Mouse (Mus musculus): ENCODE data around the gene Aco1. TPM values are rescaled to one million over a fixed set of nuclear protein-coding genes. Genes with fewer than 3 reads are reported as not detected.

Gene Aco1
- polyA plus RNA-seq, 1 experiment from 2014 or later: 46.5 TPM

DNA sequence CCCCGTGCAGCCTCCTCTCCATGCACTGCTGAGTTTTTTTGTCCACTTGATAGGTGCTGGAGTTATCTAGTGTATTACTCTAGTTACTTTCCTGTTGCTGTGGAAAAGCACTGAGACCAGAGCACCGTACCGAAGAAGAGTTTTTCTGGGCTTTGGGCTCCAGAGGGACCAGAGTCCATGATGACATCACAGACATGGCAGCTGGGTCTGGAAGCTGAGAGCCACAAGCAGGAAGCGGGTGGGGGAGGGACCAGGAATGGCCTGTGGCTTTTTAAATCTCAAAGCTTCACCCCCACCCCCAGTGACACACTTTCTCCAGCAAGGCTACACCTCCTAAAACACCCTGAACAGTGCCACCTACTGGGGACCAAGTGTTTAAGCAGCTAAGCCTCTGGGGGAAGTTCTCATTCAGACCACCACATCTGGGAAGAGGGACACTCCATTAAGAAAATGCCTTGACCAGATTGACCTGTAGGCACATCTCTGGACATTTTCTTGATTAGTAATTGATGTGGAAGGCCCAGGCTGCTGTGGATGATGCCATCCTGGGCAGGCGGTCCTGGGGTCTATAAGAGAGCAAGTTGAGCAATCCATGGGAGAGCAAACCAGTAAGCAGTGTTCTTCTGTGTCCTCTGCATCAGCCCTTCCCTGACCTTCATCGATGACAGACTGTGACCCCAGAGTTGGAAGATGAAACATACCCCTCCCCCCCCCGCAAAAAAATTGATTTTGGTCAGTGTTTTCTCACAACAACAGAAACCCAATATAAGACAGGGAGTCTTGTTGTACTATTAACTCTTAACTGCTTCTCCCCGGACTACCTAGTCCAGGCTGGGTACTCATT lies 17.9 kb downstream of the Aco1 start:
- Histone ChIP-seq H3K4me3 (no peak overlapping the region), H3K4me2 (no peak overlapping the region), H3K36me3 (peaks cover 13% of the 10 kb centered on the region), H3K4me1 (no peaks in the 10 kb centered on the region), H3K27me3 (no peaks in the 10 kb centered on the region), H3K9ac (no peak overlapping the region), H3K27ac (no peak overlapping the region), H3K9me3 (no peaks in the 10 kb centered on the region)
- 93% methylated on average over 8 of the region's 8 CpGs for WGBS
- no peak for ATAC-seq (ENCODE audit: insufficient number of reproducible peaks, insufficient read depth, low FRiP score, low TSS enrichment, low read depth)

DNA sequence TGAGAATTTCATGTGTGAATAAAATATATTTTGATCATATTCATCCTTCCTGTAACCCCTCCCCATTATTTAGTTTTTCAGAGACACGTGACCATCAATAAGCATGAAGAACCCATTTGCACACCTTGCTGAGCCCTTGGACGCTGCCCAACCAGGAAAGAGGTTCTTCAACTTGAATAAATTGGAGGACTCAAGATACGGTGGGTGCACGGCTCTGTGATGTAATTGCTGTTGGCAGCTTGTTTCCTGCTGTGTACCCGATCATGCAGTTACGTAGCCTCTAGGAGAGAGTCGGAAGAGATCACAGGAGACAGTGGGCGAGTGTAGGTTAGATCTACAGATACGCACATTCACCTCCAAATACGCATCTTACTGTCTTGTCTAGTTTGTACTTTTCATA lies 20.8 kb downstream of the Aco1 start:
- H3K4me3 ChIP-seq: no peak overlapping the region
- peaks cover 26% of the 10 kb centered on the region for H3K36me3 ChIP-seq
- ATAC-seq (ENCODE audit: insufficient number of reproducible peaks, insufficient read depth, low FRiP score, low TSS enrichment, low read depth): no peak
- WGBS: 74% methylated on average over 10 of the region's 10 CpGs
- H3K4me1 ChIP-seq: no peaks in the 10 kb centered on the region
- no peak overlapping the region for H3K4me2 ChIP-seq
- no peaks in the 10 kb centered on the region for H3K27me3 ChIP-seq
- no peaks in the 10 kb centered on the region for H3K9me3 ChIP-seq
- H3K27ac ChIP-seq: no peak overlapping the region
- H3K9ac ChIP-seq: no peak overlapping the region

DNA sequence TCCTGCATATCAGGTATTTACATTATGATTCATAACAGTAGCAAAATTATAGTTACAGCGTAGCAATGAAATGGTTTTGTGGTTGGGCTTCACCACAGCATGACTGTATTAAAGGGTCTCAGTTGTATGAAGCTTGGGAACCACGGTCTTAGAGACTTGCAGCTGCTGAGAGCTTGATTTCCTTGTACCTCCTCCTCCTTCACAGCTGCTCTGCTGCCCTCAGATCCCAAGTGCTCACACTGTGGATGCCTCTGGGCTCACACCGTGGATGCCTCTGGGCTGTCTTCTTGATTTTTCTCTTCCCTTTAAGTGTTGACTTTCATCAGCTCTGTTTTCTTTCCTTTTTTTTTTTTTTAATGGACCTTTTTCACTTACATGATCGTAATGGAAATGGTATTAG lies 28.6 kb downstream of the Aco1 start:
- H3K9ac ChIP-seq: no peak overlapping the region
- no peak overlapping the region for H3K27ac ChIP-seq
- no peaks in the 10 kb centered on the region for H3K4me1 ChIP-seq
- 80% methylated on average over 4 of the region's 4 CpGs for WGBS
- no peaks in the 10 kb centered on the region for H3K27me3 ChIP-seq
- no peak overlapping the region for H3K4me3 ChIP-seq
- H3K36me3 ChIP-seq: peaks cover 38% of the 10 kb centered on the region
- no peaks in the 10 kb centered on the region for H3K9me3 ChIP-seq
- no peak overlapping the region for H3K4me2 ChIP-seq
- no peak for ATAC-seq (ENCODE audit: insufficient number of reproducible peaks, insufficient read depth, low FRiP score, low TSS enrichment, low read depth)

DNA sequence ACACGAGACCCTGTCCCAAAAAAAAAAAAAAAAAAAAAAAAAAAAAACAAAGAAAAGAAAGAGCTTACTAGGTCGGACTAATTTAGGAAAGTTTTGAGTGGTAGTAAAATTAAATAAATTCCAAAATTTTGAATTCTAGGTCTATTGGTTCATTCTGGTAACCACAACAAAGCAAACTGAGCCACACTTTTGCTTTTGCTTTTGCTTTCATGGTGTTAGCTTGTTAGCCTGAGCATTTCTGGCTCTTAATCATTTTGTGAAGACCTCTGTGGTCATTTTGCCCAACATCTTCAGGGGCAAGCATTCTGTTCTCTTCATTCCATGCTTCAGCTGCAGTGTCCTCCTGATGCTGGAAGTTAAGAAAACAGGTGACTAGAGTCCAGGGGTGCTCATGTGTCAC lies 29.5 kb downstream of the Aco1 start:
- WGBS: 84% methylated on average over 2 of the region's 2 CpGs
- ATAC-seq (ENCODE audit: insufficient number of reproducible peaks, insufficient read depth, low FRiP score, low TSS enrichment, low read depth): no peak
- Histone ChIP-seq H3K4me3 (no peak overlapping the region), H3K9me3 (no peaks in the 10 kb centered on the region), H3K36me3 (peaks cover 33% of the 10 kb centered on the region), H3K9ac (no peak overlapping the region), H3K4me2 (no peak overlapping the region), H3K4me1 (no peaks in the 10 kb centered on the region), H3K27ac (no peak overlapping the region), H3K27me3 (no peaks in the 10 kb centered on the region)

DNA sequence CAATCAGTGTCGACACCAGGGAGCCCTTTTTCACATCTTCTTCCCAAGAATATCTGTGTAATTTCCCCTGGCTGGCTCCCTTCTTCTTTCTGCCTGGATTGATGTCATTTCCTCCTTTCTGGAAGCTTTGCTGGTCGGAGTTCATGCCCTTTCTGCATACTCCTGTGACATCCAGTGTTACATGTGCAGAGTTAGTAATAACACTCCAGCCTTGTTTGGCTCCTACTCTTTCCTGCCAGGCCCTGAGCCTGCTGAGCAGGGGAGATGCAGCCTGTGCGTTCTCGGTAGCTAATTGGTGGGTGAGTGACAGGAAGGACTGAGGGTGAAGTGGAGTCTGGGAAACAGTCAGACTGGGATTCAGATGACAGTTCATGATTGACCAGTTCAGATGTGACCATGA lies 31.4 kb downstream of the Aco1 start:
- H3K36me3 ChIP-seq: peaks cover 39% of the 10 kb centered on the region
- H3K9me3 ChIP-seq: no peaks in the 10 kb centered on the region
- H3K4me2 ChIP-seq: no peak overlapping the region
- no peak for ATAC-seq (ENCODE audit: insufficient number of reproducible peaks, insufficient read depth, low FRiP score, low TSS enrichment, low read depth)
- H3K27ac ChIP-seq: no peak overlapping the region
- WGBS: 66% methylated on average over 4 of the region's 4 CpGs
- no peak overlapping the region for H3K9ac ChIP-seq
- no peak overlapping the region for H3K4me3 ChIP-seq
- H3K27me3 ChIP-seq: no peaks in the 10 kb centered on the region
- H3K4me1 ChIP-seq: no peaks in the 10 kb centered on the region

DNA sequence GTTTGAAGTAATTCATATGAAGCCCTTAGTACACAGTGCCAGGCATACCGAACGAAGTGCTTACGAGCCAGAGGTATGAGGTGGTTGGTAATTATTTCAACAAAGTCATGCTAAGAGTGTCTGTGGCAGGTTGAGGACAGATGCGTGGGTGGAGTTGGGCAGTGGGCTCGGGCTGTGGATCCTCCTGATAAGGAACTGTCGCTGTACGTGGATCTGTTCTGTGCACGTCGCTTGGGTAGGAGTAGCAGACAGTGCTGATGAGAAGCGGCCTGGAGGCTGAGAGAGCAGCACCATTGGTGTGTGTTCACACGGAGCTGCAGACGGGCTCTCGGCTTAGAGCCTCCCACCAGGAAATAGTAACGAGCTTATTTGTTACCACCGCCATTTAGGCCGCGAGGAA lies 35.7 kb downstream of the Aco1 start:
- H3K36me3 ChIP-seq: peaks cover 68% of the 10 kb centered on the region

DNA sequence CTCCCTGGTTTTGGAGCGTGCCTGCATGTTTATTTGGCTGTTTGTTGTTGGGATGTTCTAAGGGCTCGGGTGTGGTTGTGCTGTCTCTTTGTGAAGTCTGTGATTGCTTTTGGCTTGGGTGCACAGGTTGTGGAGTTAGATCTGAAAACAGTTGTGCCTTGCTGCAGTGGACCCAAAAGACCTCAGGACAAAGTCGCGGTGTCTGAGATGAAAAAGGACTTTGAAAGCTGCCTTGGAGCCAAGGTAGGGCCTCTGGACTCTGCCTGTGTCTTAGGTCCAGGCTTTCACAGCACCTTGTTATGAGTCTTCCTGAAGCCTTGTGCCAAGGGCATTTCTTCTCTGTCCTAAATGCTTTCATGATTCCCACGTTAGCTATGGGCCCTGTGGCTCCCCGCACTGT lies 37.2 kb downstream of the Aco1 start:
- Histone ChIP-seq H3K4me2 (no peak overlapping the region), H3K27me3 (no peaks in the 10 kb centered on the region), H3K36me3 (peaks cover 81% of the 10 kb centered on the region), H3K9ac (no peak overlapping the region), H3K9me3 (no peaks in the 10 kb centered on the region), H3K4me1 (no peaks in the 10 kb centered on the region), H3K27ac (no peak overlapping the region), H3K4me3 (no peak overlapping the region)
- WGBS: 92% methylated on average over 6 of the region's 6 CpGs
- no peak for ATAC-seq (ENCODE audit: insufficient number of reproducible peaks, insufficient read depth, low FRiP score, low TSS enrichment, low read depth)

More for the DNA sequence above, 35.7 kb downstream of the Aco1 start:
- H3K9ac ChIP-seq: no peak overlapping the region
- WGBS: 93% methylated on average over 17 of the region's 17 CpGs
- no peak for ATAC-seq (ENCODE audit: insufficient number of reproducible peaks, insufficient read depth, low FRiP score, low TSS enrichment, low read depth)
- no peaks in the 10 kb centered on the region for H3K4me1 ChIP-seq
- H3K27ac ChIP-seq: no peak overlapping the region
- H3K27me3 ChIP-seq: no peaks in the 10 kb centered on the region
- H3K4me3 ChIP-seq: no peak overlapping the region
- H3K4me2 ChIP-seq: no peak overlapping the region
- H3K9me3 ChIP-seq: no peaks in the 10 kb centered on the region

DNA sequence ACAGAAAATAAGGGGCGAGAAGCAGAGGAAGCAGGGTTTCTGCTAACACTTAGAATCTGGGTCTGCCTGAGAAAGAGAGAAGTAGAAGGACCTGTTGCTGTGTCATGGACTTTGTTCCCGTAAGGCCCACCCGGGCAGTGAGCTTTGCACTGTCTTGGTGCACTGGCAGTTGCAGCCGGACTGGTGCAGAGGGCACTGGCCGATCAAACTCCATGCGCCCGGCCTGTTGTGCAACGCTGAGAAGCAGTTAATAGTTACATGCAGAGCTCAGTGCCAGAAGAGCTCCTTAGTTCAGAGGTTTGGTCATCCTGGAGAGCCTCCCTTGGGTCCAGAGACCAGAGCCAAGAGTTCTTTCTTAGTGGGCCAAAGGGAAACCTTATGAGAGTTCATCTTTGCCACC lies 38.8 kb downstream of the Aco1 start:
- no peak overlapping the region for H3K9ac ChIP-seq
- no peaks in the 10 kb centered on the region for H3K4me1 ChIP-seq
- WGBS: 94% methylated on average over 8 of the region's 8 CpGs
- no peak overlapping the region for H3K4me2 ChIP-seq
- no peak overlapping the region for H3K4me3 ChIP-seq
- H3K36me3 ChIP-seq: peaks cover 82% of the 10 kb centered on the region
- no peak for ATAC-seq (ENCODE audit: insufficient number of reproducible peaks, insufficient read depth, low FRiP score, low TSS enrichment, low read depth)
- H3K27me3 ChIP-seq: no peaks in the 10 kb centered on the region
- no peaks in the 10 kb centered on the region for H3K9me3 ChIP-seq
- H3K27ac ChIP-seq: no peak overlapping the region

DNA sequence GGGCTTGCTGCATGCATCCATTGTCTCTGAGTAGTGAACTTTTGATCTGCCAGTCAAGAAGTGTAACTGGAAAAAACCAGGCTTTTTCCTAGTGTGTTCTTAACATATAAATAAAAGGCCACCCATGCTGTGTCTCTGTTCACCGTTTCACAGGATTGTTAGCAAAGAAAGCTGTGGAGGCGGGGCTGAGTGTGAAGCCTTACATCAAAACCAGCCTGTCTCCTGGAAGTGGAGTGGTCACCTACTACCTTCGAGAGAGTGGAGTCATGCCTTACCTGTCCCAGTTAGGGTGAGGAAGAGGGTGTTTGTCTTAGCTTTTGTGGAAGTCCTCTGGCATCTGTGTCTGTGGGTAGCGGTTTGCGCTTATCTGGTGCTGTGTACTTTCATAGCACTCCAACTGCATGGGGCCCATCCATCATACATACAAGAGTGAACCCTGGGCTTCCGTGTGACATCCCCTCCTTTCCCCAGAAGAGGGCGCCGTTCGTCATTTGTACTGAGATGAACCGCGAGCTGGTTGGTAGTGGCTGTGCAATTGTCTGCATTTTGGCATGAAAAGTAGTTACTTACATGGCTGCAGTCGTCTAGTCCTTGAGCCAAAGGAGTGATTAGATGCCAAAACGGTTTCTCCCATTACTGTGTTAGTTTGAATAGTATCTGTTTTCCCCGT lies 39.9 kb downstream of the Aco1 start:
- Histone ChIP-seq H3K27me3 (no peaks in the 10 kb centered on the region), H3K4me2 (no peak overlapping the region), H3K4me1 (no peaks in the 10 kb centered on the region), H3K4me3 (no peak overlapping the region), H3K36me3 (peaks cover 88% of the 10 kb centered on the region), H3K9ac (no peak overlapping the region), H3K27ac (no peak overlapping the region), H3K9me3 (no peaks in the 10 kb centered on the region)
- no peak for ATAC-seq (ENCODE audit: insufficient number of reproducible peaks, insufficient read depth, low FRiP score, low TSS enrichment, low read depth)
- whole genome bisulfite sequencing: 45% methylated on average over 14 of the region's 14 CpGs

DNA sequence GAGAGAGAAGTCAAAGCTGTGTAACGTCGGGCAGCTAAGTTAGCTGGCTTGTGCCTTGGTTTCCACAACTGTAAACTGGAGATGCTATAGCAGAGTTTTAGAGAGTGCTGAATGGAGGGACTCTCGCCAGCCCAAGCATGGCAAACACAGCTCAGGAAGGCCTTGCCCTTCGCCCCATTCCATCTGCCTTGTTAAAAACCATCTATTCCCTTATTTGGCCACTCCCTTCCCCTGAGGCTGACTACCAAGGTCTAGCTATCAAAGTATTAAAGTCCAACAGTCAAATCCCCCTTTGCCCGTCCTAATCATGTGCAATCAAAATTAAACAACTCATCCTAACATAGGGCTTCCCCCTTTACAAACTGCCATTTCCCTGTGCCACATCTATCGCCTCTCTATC lies 40.9 kb downstream of the Aco1 start:
- H3K9me3 ChIP-seq: no peaks in the 10 kb centered on the region
- no peak overlapping the region for H3K4me3 ChIP-seq
- H3K27me3 ChIP-seq: no peaks in the 10 kb centered on the region
- H3K4me1 ChIP-seq: no peaks in the 10 kb centered on the region
- WGBS: 87% methylated on average over 6 of the region's 6 CpGs
- no peak overlapping the region for H3K9ac ChIP-seq
- peaks cover 89% of the 10 kb centered on the region for H3K36me3 ChIP-seq
- H3K4me2 ChIP-seq: no peak overlapping the region
- ATAC-seq (ENCODE audit: insufficient number of reproducible peaks, insufficient read depth, low FRiP score, low TSS enrichment, low read depth): no peak
- H3K27ac ChIP-seq: no peak overlapping the region

DNA sequence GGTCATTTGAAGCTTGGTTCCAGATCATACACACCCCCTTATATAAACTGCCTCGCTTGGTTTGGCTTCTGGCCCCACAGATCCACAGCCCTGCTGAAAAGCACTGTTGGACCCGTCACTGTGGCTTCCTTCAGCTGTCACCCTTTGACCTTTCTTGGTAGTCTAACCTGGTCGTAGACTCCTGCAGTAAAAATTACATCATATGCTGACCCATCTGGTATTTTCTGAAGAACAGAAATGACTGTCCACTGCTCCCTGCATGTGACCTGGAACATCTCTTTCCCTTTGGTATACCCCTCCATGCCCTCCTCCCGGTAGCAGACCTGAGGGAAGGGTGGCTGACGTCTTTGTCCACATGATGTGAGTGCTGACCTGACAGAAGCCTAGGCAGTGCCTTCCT lies 41.6 kb downstream of the Aco1 start:
- Histone ChIP-seq H3K9me3 (no peaks in the 10 kb centered on the region), H3K4me3 (no peak overlapping the region), H3K4me2 (no peak overlapping the region), H3K4me1 (no peaks in the 10 kb centered on the region), H3K9ac (no peak overlapping the region), H3K27ac (no peak overlapping the region), H3K36me3 (peaks cover 93% of the 10 kb centered on the region), H3K27me3 (no peaks in the 10 kb centered on the region)
- ATAC-seq (ENCODE audit: insufficient number of reproducible peaks, insufficient read depth, low FRiP score, low TSS enrichment, low read depth): no peak
- WGBS: 82% methylated on average over 5 of the region's 5 CpGs

DNA sequence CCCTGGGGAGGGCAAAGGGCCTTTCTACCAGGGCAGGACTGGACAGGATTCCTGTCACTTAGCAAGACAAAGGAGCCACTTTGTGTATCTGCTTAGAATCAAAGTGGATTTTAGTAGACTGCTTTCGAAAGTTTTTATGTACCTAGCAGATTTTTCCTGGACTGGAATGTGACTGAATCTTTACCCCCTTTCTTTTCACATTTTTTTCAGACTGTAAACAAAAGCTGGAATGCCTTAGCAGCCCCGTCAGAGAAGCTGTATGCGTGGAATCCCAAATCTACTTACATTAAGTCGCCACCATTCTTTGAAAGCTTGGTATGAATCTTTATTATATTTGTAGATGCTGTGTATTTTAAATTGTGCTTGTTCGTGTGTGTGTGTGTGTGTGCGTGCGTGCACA lies 45.1 kb downstream of the Aco1 start:
- Histone ChIP-seq H3K27ac (no peak overlapping the region), H3K9ac (no peak overlapping the region), H3K4me3 (no peak overlapping the region), H3K27me3 (no peaks in the 10 kb centered on the region), H3K9me3 (no peaks in the 10 kb centered on the region), H3K4me2 (no peak overlapping the region), H3K4me1 (no peaks in the 10 kb centered on the region), H3K36me3 (peaks cover 81% of the 10 kb centered on the region)
- ATAC-seq (ENCODE audit: insufficient number of reproducible peaks, insufficient read depth, low FRiP score, low TSS enrichment, low read depth): no peak
- 83% methylated on average over 7 of the region's 7 CpGs for WGBS
